Mouse (Mus musculus) cortical plate, adult 2 months (tissue): Measurements from ENCODE around the gene Nudt14. TPM values are rescaled to one million over a fixed set of nuclear protein-coding genes. Genes with fewer than 3 reads are reported as not detected.

Experiments used
- H3K27ac ChIP-seq: fragments of 200-500 bp; 2 replicates; pipeline ENCODE4 v1.5.1; 2012; ENCODE audit warnings: low read length, control low read depth, inconsistent platforms; ENCODE audit not compliant: insufficient read depth
- H3K4me1 ChIP-seq: fragments of 200-500 bp; 2 replicates; pipeline ENCODE4 v1.6.1; 2011; ENCODE audit warnings: low read length; ENCODE audit not compliant: control insufficient read depth, insufficient read depth
- H3K4me3 ChIP-seq: fragments of 200-500 bp; 2 replicates; pipeline ENCODE4 v1.5.1; 2011; ENCODE audit warnings: mild to moderate bottlenecking, low read length, control low read depth; ENCODE audit not compliant: insufficient read depth
- CTCF ChIP-seq: fragments of 200-500 bp; IDR thresholded peaks from 2 replicates; pipeline ENCODE4 v1.5.1; 2011; ENCODE audit warnings: mild to moderate bottlenecking, control low read depth, low read length; ENCODE audit not compliant: insufficient read depth; ENCODE audit errors: extremely low read depth
- POLR2A ChIP-seq: fragments of 200-500 bp; IDR thresholded peaks from 2 replicates; pipeline ENCODE4 v1.6.1; 2011; ENCODE audit warnings: mild to moderate bottlenecking, low read length, control low read depth; ENCODE audit not compliant: insufficient read depth; ENCODE audit errors: extremely low read depth
- polyA plus RNA-seq: library from polyadenylated mRNA; depleted of rRNA; stranded (reverse); fragments of >200 nt; gene quantifications from 2 replicates; pipeline ENCODE4 v1.2.3, GENCODE M21; 2012

Gene Nudt14
- polyA plus RNA-seq, 1 experiment: 18.9 TPM

GRCm38 (mm10) chr12:112917486-112917885, 24.4 kb downstream of the Nudt14 start:
- TF ChIP-seq CTCF (no peak), POLR2A (no peak)
- Histone ChIP-seq H3K4me1 (0 out of 2 replicates have a peak, but pooled peaks cover 1% of the 10 kb centered on the region), H3K27ac (peak overlapping the region; percentile 67), H3K4me3 (no peak overlapping the region)

DNA sequence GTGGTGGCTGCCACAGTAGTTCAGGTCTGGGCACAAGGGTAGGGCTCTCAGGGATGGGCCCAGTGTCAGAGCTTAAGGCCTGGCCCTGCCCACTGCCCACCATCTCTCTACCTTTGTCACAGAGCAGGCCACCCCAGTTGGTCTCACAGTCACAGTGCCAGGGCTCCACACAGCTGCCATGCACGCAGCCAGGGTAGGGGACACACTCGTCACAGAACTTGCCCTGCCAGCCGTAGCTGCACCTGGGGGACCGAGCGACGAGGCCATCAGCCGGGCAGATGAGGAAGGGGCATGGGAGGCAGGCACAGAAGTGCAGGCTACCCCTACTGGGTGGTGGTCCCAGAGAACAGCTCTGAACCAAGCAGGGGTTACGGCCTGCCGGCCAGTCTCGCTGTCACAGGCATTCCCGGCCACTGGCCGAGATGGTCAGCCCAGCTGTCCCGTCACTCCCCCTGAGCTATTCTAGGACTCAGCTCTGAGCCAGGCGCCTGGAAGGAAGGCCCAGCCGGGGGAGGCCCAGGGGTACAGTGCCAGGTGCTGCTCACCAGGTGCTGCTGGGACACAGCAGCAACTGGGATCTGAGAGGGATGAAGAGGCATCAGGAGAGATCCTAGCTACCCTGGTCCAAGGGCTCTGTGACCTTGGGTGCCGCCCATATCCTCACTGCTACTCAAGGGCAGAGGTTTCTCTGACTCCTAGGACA, 25.1 kb downstream of the Nudt14 start:
- Histone ChIP-seq H3K27ac (peak overlapping the region; percentile 67; the same call in 1 of the 2 replicates), H3K4me3 (no peak overlapping the region), H3K4me1 (0 out of 2 replicates have a peak, but pooled peaks cover under 1% of the 10 kb centered on the region)
- no peak for TF ChIP-seq POLR2A
- no peak for TF ChIP-seq CTCF

DNA sequence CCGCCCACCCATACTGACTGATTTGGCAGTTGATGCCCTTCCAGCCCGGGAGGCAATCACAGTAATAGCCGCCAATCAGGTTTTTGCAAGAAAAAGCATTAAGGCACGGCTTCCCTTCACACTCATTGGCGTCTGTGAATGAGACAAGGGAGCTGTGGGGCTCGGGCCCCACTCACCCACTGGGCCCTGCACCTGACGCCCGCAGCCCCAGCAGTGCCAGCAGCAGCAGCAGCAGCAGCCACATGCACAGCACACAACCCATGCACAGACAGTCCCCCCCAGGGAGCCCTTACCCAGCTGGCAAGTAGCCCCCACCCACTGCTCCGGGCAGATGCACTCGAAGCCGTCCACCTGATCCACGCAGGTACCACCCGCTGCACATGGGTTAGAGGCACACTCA, 26.3 kb downstream of the Nudt14 start:
- Histone ChIP-seq H3K4me1 (no peaks in the 10 kb centered on the region), H3K4me3 (no peak overlapping the region), H3K27ac (no peak overlapping the region)
- TF ChIP-seq CTCF (no peak), POLR2A (no peak)

DNA sequence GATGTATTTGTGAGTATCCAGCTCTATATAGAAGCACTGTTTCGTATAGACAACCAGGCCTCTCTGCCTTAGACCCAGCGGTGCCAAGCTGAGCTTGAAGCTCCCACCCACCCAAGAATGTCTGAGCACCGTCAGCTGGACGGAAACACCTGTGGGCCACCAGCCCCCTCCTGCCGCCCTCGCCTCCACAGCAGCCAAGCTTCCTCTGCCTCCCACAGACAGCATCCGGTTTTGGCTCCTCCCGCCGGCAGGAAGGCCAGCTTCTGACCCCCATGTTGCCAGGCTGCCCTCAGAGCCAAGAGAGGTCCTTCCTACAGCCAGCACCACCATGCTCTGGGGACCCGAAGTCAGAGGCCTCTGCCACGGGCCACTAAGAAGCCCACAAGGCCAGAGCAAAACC, 27.4 kb downstream of the Nudt14 start:
- Histone ChIP-seq H3K27ac (no peak overlapping the region), H3K4me3 (no peak overlapping the region), H3K4me1 (no peaks in the 10 kb centered on the region)
- TF ChIP-seq POLR2A (no peak), CTCF (no peak)

DNA sequence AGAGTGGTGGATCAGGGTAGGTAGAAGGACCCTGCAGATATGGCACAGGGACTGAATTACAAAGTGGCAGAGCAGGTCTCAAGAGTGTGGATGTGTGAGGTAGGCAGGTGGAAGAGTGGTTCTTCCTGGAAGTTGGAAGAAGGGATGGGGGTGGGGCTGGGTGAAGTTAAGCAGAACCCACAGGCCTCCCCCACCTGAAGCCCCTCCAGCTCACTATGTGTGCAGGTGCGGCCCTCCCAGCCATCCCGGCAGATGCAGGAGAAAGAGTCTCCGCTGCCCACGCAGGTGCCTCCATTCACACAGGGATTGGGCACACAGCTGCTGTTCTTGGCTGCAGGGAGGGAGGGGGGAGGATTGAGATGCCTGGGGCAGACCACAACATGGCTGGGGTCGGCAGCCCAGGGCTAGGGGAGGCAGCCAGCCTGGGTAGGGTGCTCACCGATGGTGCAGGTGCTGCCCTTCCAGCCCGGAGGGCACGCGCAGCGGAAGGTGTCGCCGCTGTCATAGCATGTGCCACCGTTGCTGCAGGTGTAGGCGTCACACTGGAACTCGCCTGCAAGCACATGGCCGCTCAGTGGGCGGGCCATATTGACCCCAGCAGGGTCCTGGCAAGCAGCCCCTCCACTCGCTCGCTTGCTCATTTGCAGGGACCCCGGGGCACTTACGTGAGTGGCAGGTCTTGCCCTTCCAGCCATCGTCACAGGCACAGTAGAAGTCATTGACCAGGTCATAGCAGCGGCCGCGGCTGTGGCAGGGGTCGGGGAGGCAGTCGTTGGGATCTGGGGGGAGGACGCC, 28.8 kb downstream of the Nudt14 start:
- Histone ChIP-seq H3K4me3 (no peak overlapping the region), H3K4me1 (no peaks in the 10 kb centered on the region), H3K27ac (no peak overlapping the region)
- no peak for TF ChIP-seq POLR2A
- no peak for TF ChIP-seq CTCF

DNA sequence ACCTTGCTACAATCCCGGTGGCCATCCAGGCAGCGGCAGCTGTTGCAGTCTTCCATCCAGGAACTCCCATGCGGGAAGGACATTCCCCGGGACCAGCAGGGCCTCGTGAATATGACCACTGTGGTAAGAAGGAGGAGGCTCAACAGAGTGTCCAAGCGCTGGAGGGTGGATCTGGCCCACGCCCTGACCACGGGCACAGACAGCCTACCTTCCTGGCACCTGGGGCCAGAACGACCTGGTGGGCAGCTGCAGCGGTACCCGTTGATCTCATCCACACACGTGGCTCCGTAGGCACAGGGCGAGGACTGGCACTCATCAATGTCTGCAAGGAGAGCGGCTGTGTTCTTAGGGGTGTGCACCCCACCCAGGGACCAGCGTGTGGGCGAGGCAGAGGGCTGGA, 30.2 kb downstream of the Nudt14 start:
- TF ChIP-seq POLR2A (no peak), CTCF (no peak)
- no peak overlapping the region for H3K27ac ChIP-seq
- H3K4me3 ChIP-seq: no peak overlapping the region
- H3K4me1 ChIP-seq: no peaks in the 10 kb centered on the region

DNA sequence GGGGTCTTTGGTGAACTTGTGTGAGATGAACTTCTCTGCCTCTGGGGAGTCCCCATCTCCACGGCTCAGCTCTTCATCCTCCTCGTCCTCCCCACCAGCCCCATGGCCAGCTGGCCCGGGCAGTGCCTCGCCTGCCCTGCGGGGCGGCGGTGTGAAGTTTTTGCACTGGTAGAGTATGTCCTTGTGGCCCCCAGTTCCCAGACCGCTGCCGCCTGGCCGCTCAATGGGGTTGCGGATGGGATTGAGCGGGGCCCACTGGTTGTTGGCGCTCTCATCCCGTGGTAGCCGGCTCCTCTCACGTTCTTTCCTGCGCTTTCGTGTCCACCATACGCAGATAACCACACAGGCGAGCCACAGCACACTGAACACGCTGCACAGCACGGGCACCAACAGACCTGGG, 32.9 kb downstream of the Nudt14 start:
- no peak for TF ChIP-seq CTCF
- TF ChIP-seq POLR2A: no peak
- Histone ChIP-seq H3K4me3 (no peak overlapping the region), H3K27ac (no peak overlapping the region), H3K4me1 (no peaks in the 10 kb centered on the region)

DNA sequence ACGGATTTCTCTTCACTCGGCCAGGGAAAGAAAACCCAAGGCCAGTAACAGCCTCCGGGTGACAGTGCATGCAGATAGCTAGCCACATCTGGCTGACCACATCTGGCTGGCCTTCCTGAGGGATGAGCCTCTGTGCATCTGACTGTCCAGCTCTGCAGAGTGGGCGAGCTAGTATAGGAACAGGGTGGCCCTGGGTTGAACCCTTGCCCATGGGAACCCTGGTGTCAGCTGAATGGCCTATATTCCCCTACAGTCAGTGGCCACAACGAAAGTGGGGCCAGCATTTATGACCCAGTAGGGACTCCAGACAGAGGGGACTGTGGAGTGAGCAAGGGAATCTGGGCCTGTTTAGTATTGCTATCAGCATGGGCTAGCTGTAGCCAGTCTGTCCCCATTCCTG, 36.9 kb downstream of the Nudt14 start:
- TF ChIP-seq CTCF (no peak), POLR2A (no peak)
- Histone ChIP-seq H3K27ac (no peak overlapping the region), H3K4me1 (no peaks in the 10 kb centered on the region; the same call in 1 of the 2 replicates), H3K4me3 (no peak overlapping the region)

DNA sequence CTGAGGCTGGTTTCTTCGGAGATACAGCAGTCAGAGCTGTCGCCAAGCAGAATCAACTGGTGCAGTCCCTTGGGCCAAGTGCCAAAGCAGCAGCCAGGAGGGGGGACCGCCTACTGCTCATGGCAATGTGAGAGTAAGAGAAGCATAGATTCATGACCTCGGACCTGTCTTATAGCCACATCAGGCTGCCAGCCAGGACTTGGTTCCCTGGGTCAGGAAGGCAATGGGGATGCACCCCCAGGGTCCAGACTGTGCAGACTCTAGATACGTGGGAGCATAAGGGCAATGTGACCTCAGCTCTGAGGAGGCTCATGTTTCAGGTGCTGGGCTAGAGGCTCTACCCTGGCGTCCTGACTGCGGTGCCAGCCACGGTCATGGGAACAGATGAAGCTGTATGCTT, 38.0 kb downstream of the Nudt14 start:
- H3K27ac ChIP-seq: no peak overlapping the region
- H3K4me3 ChIP-seq: no peak overlapping the region
- no peaks in the 10 kb centered on the region; the same call in 1 of the 2 replicates for H3K4me1 ChIP-seq
- TF ChIP-seq CTCF (no peak), POLR2A (no peak)

DNA sequence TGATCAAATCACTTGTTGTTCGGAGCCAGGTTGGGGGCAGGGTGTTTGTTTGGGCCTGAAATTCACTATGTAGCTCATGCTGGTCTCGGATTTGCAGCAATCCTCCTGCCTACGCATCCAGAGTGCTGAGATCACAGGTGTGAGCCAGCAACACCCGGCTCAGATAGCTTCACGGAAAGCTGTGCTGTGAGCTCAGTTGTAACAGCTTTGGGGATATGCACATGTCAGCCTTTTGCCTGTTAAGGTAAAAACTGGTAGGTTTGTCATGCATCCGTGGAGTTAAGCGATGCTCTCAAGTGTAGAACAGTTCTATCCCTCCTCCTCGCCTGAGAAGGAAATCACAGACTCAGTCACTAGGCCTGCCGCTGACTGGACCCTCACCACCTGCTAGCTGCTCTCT, 41.3 kb downstream of the Nudt14 start:
- Histone ChIP-seq H3K4me3 (no peak overlapping the region), H3K27ac (no peak overlapping the region), H3K4me1 (no peaks in the 10 kb centered on the region; the same call in 1 of the 2 replicates)
- no peak for TF ChIP-seq CTCF
- no peak for TF ChIP-seq POLR2A
